Mouse (Mus musculus): Measurements from ENCODE around the gene Cby3.

DNA sequence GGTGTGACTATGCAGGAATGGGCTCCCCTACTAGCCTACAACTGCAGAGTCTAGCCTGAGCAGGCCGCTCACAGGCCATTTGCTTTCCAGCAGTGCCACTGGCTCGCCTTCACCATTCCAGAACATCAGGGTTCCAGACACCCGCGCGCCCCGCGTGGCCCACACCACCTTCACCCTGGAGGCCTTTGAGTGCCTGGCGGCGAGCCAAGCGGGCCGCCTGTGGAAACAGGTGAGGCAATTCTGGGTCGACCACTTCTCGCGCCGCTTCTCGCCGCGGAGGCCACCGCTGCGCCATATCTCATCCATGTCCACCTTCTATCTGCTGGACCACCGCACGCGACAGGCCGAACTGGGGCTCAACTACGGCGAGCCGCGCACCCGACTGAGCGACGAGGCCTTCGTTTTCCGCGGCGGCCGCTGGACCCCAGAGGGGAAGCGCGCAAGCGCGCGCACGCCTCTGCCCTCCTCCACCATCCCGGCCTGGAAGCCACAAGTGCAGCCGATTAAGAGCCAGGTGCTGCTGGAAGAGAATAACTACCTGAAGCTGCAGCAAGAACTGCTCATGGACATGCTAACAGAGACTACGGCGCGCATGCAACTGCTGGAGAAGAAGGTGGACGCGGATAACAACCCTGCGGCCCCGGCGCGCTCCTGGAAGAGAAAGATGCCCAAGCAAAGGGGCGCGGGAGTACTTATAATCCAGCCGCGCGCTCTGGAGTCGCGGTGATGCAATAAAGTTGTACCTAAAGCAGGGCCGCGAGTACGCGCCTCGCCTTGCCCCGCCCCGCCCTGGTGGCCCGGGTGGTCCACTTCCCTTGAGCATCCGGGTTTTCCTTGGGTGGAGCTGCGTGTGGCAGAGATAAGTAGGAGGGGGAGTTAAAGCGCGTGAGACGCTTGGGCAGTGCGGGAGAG, 4.9 kb downstream of the Cby3 start:
- no peak for TF ChIP-seq CTCF (conservative IDR thresholded peaks at IDR 0.05 in 1 of 2, IDR thresholded peaks at IDR 0.05 in 1 of 2; ENCODE audit: low read depth in 2 of 2, low read length in 2 of 2)
- no peak for TF ChIP-seq USF1 (IDR thresholded peaks at IDR 0.05; ENCODE audit: low read depth, low read length)
- no peak for TF ChIP-seq UBTF (IDR thresholded peaks at IDR 0.05; ENCODE audit: low read depth, low read length)
- no peak for TF ChIP-seq USF2 (conservative IDR thresholded peaks at IDR 0.05; ENCODE audit: low read depth, low read length)
- no peak for TF ChIP-seq TCF12 (IDR thresholded peaks at IDR 0.05; ENCODE audit: low read depth, low read length)
- no peak for TF ChIP-seq MXI1 (IDR thresholded peaks at IDR 0.05; ENCODE audit: low read depth, low read length)
- no peak for TF ChIP-seq POLR2A (IDR thresholded peaks at IDR 0.05; ENCODE audit: low read depth, low read length)
- TF ChIP-seq CHD1 (IDR thresholded peaks at IDR 0.05; ENCODE audit: low read depth, low read length): no peak
- TF ChIP-seq EP300 (IDR thresholded peaks at IDR 0.05; ENCODE audit: low read length): no peak
- no peak for TF ChIP-seq RCOR1 (conservative IDR thresholded peaks at IDR 0.05; ENCODE audit: low read depth, low read length)
- TF ChIP-seq POLR2AphosphoS2 (IDR thresholded peaks at IDR 0.05; ENCODE audit: low read depth, low read length): no peak
- no peak for TF ChIP-seq MAZ (IDR thresholded peaks at IDR 0.05; ENCODE audit: low read depth, low read length)
- no peak for TF ChIP-seq ZNF384 (IDR thresholded peaks at IDR 0.05; ENCODE audit: low read depth, low read length)
- no peak for TF ChIP-seq IRF4 (IDR thresholded peaks at IDR 0.05; ENCODE audit: low read depth, low read length)

Data from CH12.LX (cell line).